Mouse (Mus musculus) CH12.LX (cell line): ENCODE data around the gene Srarp. TPM values are rescaled to one million over a fixed set of nuclear protein-coding genes. Genes with fewer than 3 reads are reported as not detected.

ENCODE experiments used
- DNase-seq: peaks from one replicate; pipeline ENCODE4 v3.0.0-alpha.2; 2013; ENCODE audit errors: extremely low read depth
- H3K27ac ChIP-seq: 2 replicates; pipeline ENCODE4 v1.5.1; 2012; ENCODE audit warnings: low read depth, mild to moderate bottlenecking, control low read depth, moderate library complexity; ENCODE audit not compliant: insufficient read depth
- H3K27me3 ChIP-seq: replicated peaks from 2 replicates; pipeline ENCODE3; 2012; ENCODE audit warnings: inconsistent platforms
- H3K36me3 ChIP-seq, 2 experiments: replicated peaks in 1 of 2; 2 replicates each; pipeline versions ENCODE3 to v1.6.1; 2012; ENCODE audit warnings: inconsistent platforms in 1 of 2, low read length in 1 of 2, mild to moderate bottlenecking in 1 of 2, mixed read lengths in 1 of 2, moderate library complexity in 1 of 2; ENCODE audit not compliant: control insufficient read depth in 1 of 2, insufficient read depth in 1 of 2
- H3K4me1 ChIP-seq, 2 experiments: 2 replicates each; pipeline ENCODE4 v1.6.1; 2012; ENCODE audit warnings: inconsistent platforms in 1 of 2, moderate library complexity in 1 of 2; ENCODE audit not compliant: insufficient read depth in 2 of 2, control insufficient read depth in 1 of 2
- H3K4me2 ChIP-seq: 2 replicates; pipeline ENCODE4 v1.6.1; 2012; ENCODE audit warnings: low read depth, mild to moderate bottlenecking, control low read depth; ENCODE audit not compliant: poor library complexity, insufficient read depth, severe bottlenecking
- H3K4me3 ChIP-seq, 3 experiments: fragments of 150-350 bp in 1 of 3; sonication (generic) in 1 of 3; replicated peaks in 1 of 3; 2 replicates each; pipeline versions ENCODE3 to v1.5.1; 2011 to 2012; ENCODE audit warnings: low read depth in 2 of 3, low read length in 2 of 3, mild to moderate bottlenecking in 2 of 3, moderate library complexity in 2 of 3, control low read depth in 1 of 3, improper control_type of control experiment in 1 of 3, inconsistent platforms in 1 of 3, mixed read lengths in 1 of 3; ENCODE audit not compliant: poor library complexity in 1 of 3
- H3K79me2 ChIP-seq: replicated peaks from 2 replicates; pipeline ENCODE4 v1.6.1; 2012; ENCODE audit warnings: mild to moderate bottlenecking, moderate library complexity; ENCODE audit not compliant: control insufficient read depth, poor library complexity, insufficient read depth, severe bottlenecking; ENCODE audit errors: extremely low read depth
- H3K9ac ChIP-seq: 2 replicates; pipeline ENCODE4 v1.6.1; 2012; ENCODE audit warnings: low read depth, mild to moderate bottlenecking, control low read depth, moderate library complexity; ENCODE audit not compliant: insufficient read depth
- H3K9me3 ChIP-seq: replicated peaks from 2 replicates; pipeline ENCODE3; 2012; ENCODE audit warnings: low read length, inconsistent platforms, mixed read lengths
- E2F4 ChIP-seq: IDR thresholded peaks from 2 replicates; pipeline ENCODE4 v1.6.1; 2011; ENCODE audit warnings: low read depth, low read length, improper control_type of control experiment; ENCODE audit not compliant: insufficient replicate concordance
- ETS1 ChIP-seq: conservative IDR thresholded peaks from 2 replicates; pipeline ENCODE4 v1.6.1; 2012; ENCODE audit warnings: low read depth, mild to moderate bottlenecking, inconsistent platforms, low read length, improper control_type of control experiment, moderate library complexity
- GABPA ChIP-seq: IDR thresholded peaks from 2 replicates; pipeline ENCODE4 v1.6.1; 2012; ENCODE audit warnings: low read depth, low read length, improper control_type of control experiment, inconsistent platforms; ENCODE audit not compliant: insufficient replicate concordance
- HCFC1 ChIP-seq: IDR thresholded peaks from 2 replicates; pipeline ENCODE4 v1.6.1; 2012; ENCODE audit warnings: low read depth, mild to moderate bottlenecking, inconsistent platforms, low read length, improper control_type of control experiment
- JUN ChIP-seq: IDR thresholded peaks from 2 replicates; pipeline ENCODE4 v1.6.1; 2011; ENCODE audit warnings: low read depth, mild to moderate bottlenecking, low read length, improper control_type of control experiment, moderate library complexity; ENCODE audit not compliant: insufficient read depth
- JUND ChIP-seq: conservative IDR thresholded peaks from 2 replicates; pipeline ENCODE4 v1.6.1; 2011; ENCODE audit warnings: low read depth, low read length, improper control_type of control experiment
- MAFK ChIP-seq: IDR thresholded peaks from 2 replicates; pipeline ENCODE4 v1.6.1; 2011; ENCODE audit warnings: low read length, improper control_type of control experiment; ENCODE audit not compliant: insufficient replicate concordance
- MAX ChIP-seq: IDR thresholded peaks from 2 replicates; pipeline ENCODE4 v1.6.1; 2011; ENCODE audit warnings: low read length, improper control_type of control experiment
- MYC ChIP-seq: IDR thresholded peaks from 2 replicates; pipeline ENCODE4 v1.6.1; 2011; ENCODE audit warnings: low read depth, mild to moderate bottlenecking, improper control_type of control experiment, low read length
- NELFE ChIP-seq: IDR thresholded peaks from 2 replicates; pipeline ENCODE4 v1.6.1; 2011; ENCODE audit warnings: low read depth, low read length, improper control_type of control experiment
- NRF1 ChIP-seq: IDR thresholded peaks from 2 replicates; pipeline ENCODE4 v1.6.1; 2014; ENCODE audit warnings: low read depth, mild to moderate bottlenecking, inconsistent platforms, low read length, improper control_type of control experiment, moderate library complexity
- RAD21 ChIP-seq: IDR thresholded peaks from 2 replicates; pipeline ENCODE4 v1.6.1; 2011; ENCODE audit warnings: low read depth, mild to moderate bottlenecking, low read length, improper control_type of control experiment, moderate library complexity
- SIN3A ChIP-seq: IDR thresholded peaks from 2 replicates; pipeline ENCODE4 v1.6.1; 2012; ENCODE audit warnings: low read length, improper control_type of control experiment, inconsistent platforms
- SMC3 ChIP-seq: IDR thresholded peaks from 2 replicates; pipeline ENCODE4 v1.6.1; 2011; ENCODE audit warnings: low read depth, low read length, improper control_type of control experiment
- TBP ChIP-seq: conservative IDR thresholded peaks from 2 replicates; pipeline ENCODE4 v1.6.1; 2011; ENCODE audit warnings: low read depth, low read length, improper control_type of control experiment
- TCF12 ChIP-seq: IDR thresholded peaks from 2 replicates; pipeline ENCODE4 v1.6.1; 2014; ENCODE audit warnings: low read depth, mild to moderate bottlenecking, inconsistent platforms, low read length, improper control_type of control experiment
- UBTF ChIP-seq: IDR thresholded peaks from 2 replicates; pipeline ENCODE4 v1.6.1; 2012; ENCODE audit warnings: low read depth, mild to moderate bottlenecking, inconsistent platforms, low read length, improper control_type of control experiment, moderate library complexity
- USF1 ChIP-seq: IDR thresholded peaks from 2 replicates; pipeline ENCODE4 v1.6.1; 2014; ENCODE audit warnings: low read depth, mild to moderate bottlenecking, inconsistent platforms, low read length, improper control_type of control experiment
- USF2 ChIP-seq: conservative IDR thresholded peaks from 2 replicates; pipeline ENCODE4 v1.6.1; 2011; ENCODE audit warnings: low read depth, low read length, improper control_type of control experiment
- ZC3H11A ChIP-seq: IDR thresholded peaks from 2 replicates; pipeline ENCODE4 v1.6.1; 2012; ENCODE audit warnings: low read depth, mild to moderate bottlenecking, inconsistent platforms, low read length, improper control_type of control experiment
- ZMIZ1 ChIP-seq: IDR thresholded peaks from 2 replicates; pipeline ENCODE4 v1.6.1; 2012; ENCODE audit warnings: low read depth, mild to moderate bottlenecking, inconsistent platforms, low read length, improper control_type of control experiment
- dilution Hi-C: fragments of 300-500 bp; cut with MboI; formaldehyde crosslinking; loops from 2 replicates; pipeline ENCODE4 v1.14.3; 2020; ENCODE audit warnings: low sequenced_read_pairs; ENCODE audit not compliant: extremely low pct_unique_long_range_greater_than_20kb, extremely low pct_ligation_motif_present
- in situ Hi-C: fragments of 300-500 bp; cut with MboI; formaldehyde crosslinking; loops from 3 replicates; pipeline ENCODE4 v1.14.3; 2019; ENCODE audit warnings: low sequenced_read_pairs, low pct_ligation_motif_present, low pct_unique_long_range_greater_than_20kb, mixed read lengths
- polyA plus RNA-seq: library from polyadenylated mRNA; unstranded; fragments of >175 nt; gene quantifications from 2 replicates; pipeline ENCODE4 v1.2.1, GENCODE M21; 2012; ENCODE audit warnings: low read depth; ENCODE audit not compliant: insufficient read length
- total RNA-seq, 2 experiments: library from RNA; depleted of rRNA; stranded (reverse); fragments of 300-350 nt in 1 of 2; fragments of >200 nt in 1 of 2; gene quantifications; 2 replicates each; pipeline ENCODE4 v1.2.3; 2012 to 2014

The Srarp gene
- total RNA-seq (2012; rRNA removed): not detected in 2 replicates
- total RNA-seq (2014; rRNA removed): not detected in 2 replicates
- not detected in 2 replicates for polyA plus RNA-seq

DNA sequence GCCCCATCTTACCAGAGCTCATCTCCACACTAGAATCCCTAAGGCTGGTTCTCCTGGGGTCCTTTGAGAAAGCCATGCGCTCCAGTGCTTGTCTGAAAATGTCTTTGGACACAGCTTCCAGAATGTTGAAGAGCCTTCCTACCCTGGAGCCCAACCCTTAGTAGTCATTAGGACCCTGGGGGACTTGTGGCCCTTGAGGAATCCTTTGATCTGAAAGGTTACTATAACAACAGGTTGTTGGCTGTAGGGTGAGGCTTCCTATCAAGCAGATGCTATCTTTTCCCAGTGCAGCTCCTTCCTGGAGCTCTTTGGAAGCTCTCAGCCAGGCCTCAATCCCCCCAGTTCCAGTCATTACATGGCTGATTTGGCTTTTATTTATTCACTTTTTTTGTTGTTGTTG is at the start of gene Srarp:
Srarp (minus strand) TSS at position 132 of the 400 bp plus-strand sequence.
- dilution Hi-C loops (no loop called here), in situ Hi-C loops (no loop called here)
- Histone ChIP-seq H3K9ac (no peak within 1 kb of the TSS), H3K4me3 (no peak within 1 kb of the TSS), H3K4me1 (no peaks in the 10 kb centered on the region; a peak in 1 of 4 replicates), H3K27me3 (peaks cover 3% of the 10 kb centered on the region), H3K4me2 (no peak within 1 kb of the TSS), H3K9me3 (no peaks in the 10 kb centered on the region), H3K27ac (no peak within 1 kb of the TSS), H3K36me3 (no peaks in the 10 kb centered on the region), H3K79me2 (no peaks in the 10 kb centered on the region)
- no peak for DNase-seq
- no peak for TF ChIP-seq ZMIZ1
- TF ChIP-seq MYC: no peak
- no peak for TF ChIP-seq GABPA
- TF ChIP-seq RAD21: no peak
- no peak for TF ChIP-seq JUND
- TF ChIP-seq JUN: no peak
- TF ChIP-seq SMC3: no peak
- no peak for TF ChIP-seq UBTF
- TF ChIP-seq USF2: no peak
- no peak for TF ChIP-seq TCF12
- TF ChIP-seq E2F4: no peak
- no peak for TF ChIP-seq NELFE
- TF ChIP-seq MAX: no peak
- TF ChIP-seq TBP: no peak
- no peak for TF ChIP-seq HCFC1
- no peak for TF ChIP-seq MAFK
- TF ChIP-seq SIN3A: no peak
- TF ChIP-seq ZC3H11A: no peak
- TF ChIP-seq NRF1: no peak

DNA sequence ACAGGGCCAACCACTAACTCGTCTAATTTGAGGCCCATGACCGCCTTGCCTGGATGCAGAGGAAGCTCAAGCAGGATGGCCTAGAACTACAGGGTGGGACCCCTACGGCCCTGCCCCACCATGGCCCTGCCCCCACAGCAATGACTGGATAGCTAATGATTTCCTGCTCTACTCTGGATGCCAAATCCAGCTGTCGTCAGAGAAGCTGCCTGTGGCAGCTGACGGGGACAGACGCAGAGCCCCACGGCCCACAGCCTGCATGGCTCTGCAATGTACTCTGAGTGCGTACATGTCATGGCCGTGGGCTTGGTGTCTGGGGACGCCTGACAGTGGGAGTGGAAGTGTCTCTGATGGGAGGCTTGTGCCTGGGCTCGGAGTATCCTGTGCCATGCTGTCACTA is 48.2 kb upstream of the Srarp start:
- in situ Hi-C loops: no loop called here

More for the DNA sequence above, 48.2 kb upstream of the Srarp start:
- Histone ChIP-seq H3K27ac (no peak overlapping the region), H3K4me2 (no peak overlapping the region), H3K9me3 (peaks cover 9% of the 10 kb centered on the region), H3K27me3 (no peaks in the 10 kb centered on the region), H3K4me3 (no peak overlapping the region), H3K36me3 (peaks cover 69 to 86% of the 10 kb centered on the region in 2 experiments), H3K79me2 (no peaks in the 10 kb centered on the region), H3K9ac (no peak overlapping the region), H3K4me1 (no peaks in the 10 kb centered on the region)
- dilution Hi-C loops: no loop called here
- DNase-seq: no peak
- TF ChIP-seq SMC3 (no peak), SIN3A (no peak), ZC3H11A (no peak), JUND (no peak), RAD21 (no peak), ETS1 (no peak), USF1 (no peak)
